Mouse (Mus musculus) liver, adult 2 months (tissue): ENCODE results near the gene Fam71f1. TPM values are rescaled to one million over a fixed set of nuclear protein-coding genes. Genes with fewer than 3 reads are reported as not detected.

Experiments used
- DNase-seq: peaks from one replicate; pipeline ENCODE4 v3.0.0-alpha.2; 2011; ENCODE audit warnings: low read depth, low spot score; ENCODE audit errors: extremely low read depth
- H3K27ac ChIP-seq: fragments of 200-500 bp; replicated peaks from 2 replicates; pipeline ENCODE4 v1.5.1; 2012; ENCODE audit warnings: low read depth, mild to moderate bottlenecking, control low read depth, inconsistent platforms, low read length; ENCODE audit not compliant: insufficient read depth
- H3K27me3 ChIP-seq: fragments of 200-500 bp; 2 replicates; pipeline ENCODE4 v1.6.1; 2012; ENCODE audit warnings: mild to moderate bottlenecking, moderate library complexity, low read length, inconsistent platforms; ENCODE audit not compliant: control insufficient read depth, insufficient read depth
- H3K36me3 ChIP-seq: fragments of 200-500 bp; 2 replicates; pipeline ENCODE4 v1.6.1; 2012; ENCODE audit warnings: low read length, inconsistent platforms; ENCODE audit not compliant: control insufficient read depth, insufficient read depth
- H3K4me1 ChIP-seq: fragments of 200-500 bp; 2 replicates; pipeline ENCODE4 v1.6.1; 2011; ENCODE audit warnings: low read length; ENCODE audit not compliant: control insufficient read depth, insufficient read depth
- H3K4me3 ChIP-seq: fragments of 200-500 bp; 2 replicates; pipeline ENCODE4 v1.5.1; 2011; ENCODE audit warnings: low read depth, mild to moderate bottlenecking, control low read depth, low read length, moderate library complexity; ENCODE audit not compliant: insufficient read depth
- H3K79me2 ChIP-seq: fragments of 200-500 bp; 2 replicates; pipeline ENCODE4 v1.6.1; 2012; ENCODE audit warnings: inconsistent platforms, mild to moderate bottlenecking, low read length, moderate library complexity; ENCODE audit not compliant: control insufficient read depth, insufficient read depth
- H3K9ac ChIP-seq: fragments of 200-500 bp; 2 replicates; pipeline ENCODE4 v1.6.1; 2012; ENCODE audit warnings: low read depth, mild to moderate bottlenecking, control low read depth, inconsistent platforms, low read length
- CTCF ChIP-seq: fragments of 200-500 bp; IDR thresholded peaks from 2 replicates; pipeline ENCODE4 v1.5.1; 2011; ENCODE audit warnings: low read depth, low read length, control low read depth
- POLR2A ChIP-seq: fragments of 200-500 bp; IDR thresholded peaks from 2 replicates; pipeline ENCODE4 v1.6.1; 2011; ENCODE audit warnings: low read length, control low read depth; ENCODE audit not compliant: insufficient read depth; ENCODE audit errors: extremely low read depth
- WGBS: fragments of 180-500 bp; shearing (Covaris S2); methylation state at CpG from one replicate; pipeline ENCODE4 v1.1.7; 2018; 5-methylcytosine and 5-hydroxymethylcytosine counted together
- polyA plus RNA-seq: library from polyadenylated mRNA; depleted of rRNA; stranded (reverse); fragments of >200 nt; gene quantifications from 2 replicates; pipeline ENCODE4 v1.2.3, GENCODE M21; 2012; rRNA removed
- total RNA-seq: library from RNA; depleted of rRNA; stranded (reverse); fragments of >200 nt; gene quantifications from 2 replicates; pipeline ENCODE4 v1.2.3, GENCODE M21; 2014; rRNA removed

Fam71f1 gene
- total and polyA plus RNA-seq, 2 experiments = not detected

- no peak overlapping the region for H3K27ac ChIP-seq
- no peak overlapping the region for H3K9ac ChIP-seq
- no peaks in the 10 kb centered on the region for H3K4me1 ChIP-seq
- no peaks in the 10 kb centered on the region for H3K79me2 ChIP-seq
- H3K36me3 ChIP-seq = peaks cover 34% of the 10 kb centered on the region
- H3K27me3 ChIP-seq = no peaks in the 10 kb centered on the region
- no peak for DNase-seq
- H3K4me3 ChIP-seq = no peak overlapping the region
- WGBS = 88% methylated on average over 4 of the region's 4 CpGs
- no peak for TF ChIP-seq POLR2A
- no peak for TF ChIP-seq CTCF
Observed at GRCm38 (mm10) chr6:29377386-29377785, 58.4 kb downstream of the Fam71f1 start.

GRCm38 (mm10) chr6:29378678-29379077 lies 59.7 kb downstream of the Fam71f1 start:
- WGBS = 94% methylated on average over 10 of the region's 10 CpGs
- no peak overlapping the region for H3K4me3 ChIP-seq
- H3K36me3 ChIP-seq = peaks cover 22% of the 10 kb centered on the region
- H3K4me1 ChIP-seq = no peaks in the 10 kb centered on the region
- H3K27me3 ChIP-seq = no peaks in the 10 kb centered on the region
- no peaks in the 10 kb centered on the region for H3K79me2 ChIP-seq
- no peak overlapping the region for H3K27ac ChIP-seq
- DNase-seq = no peak
- H3K9ac ChIP-seq = no peak overlapping the region
- TF ChIP-seq CTCF (no peak), POLR2A (no peak)

GRCm38 (mm10) chr6:29379954-29380353 lies 61.0 kb downstream of the Fam71f1 start:
- H3K27ac ChIP-seq = no peak overlapping the region
- H3K4me3 ChIP-seq = no peak overlapping the region
- WGBS = 94% methylated on average over 6 of the region's 6 CpGs
- DNase-seq = no peak
- H3K79me2 ChIP-seq = no peaks in the 10 kb centered on the region
- H3K9ac ChIP-seq = no peak overlapping the region
- H3K27me3 ChIP-seq = no peaks in the 10 kb centered on the region
- TF ChIP-seq POLR2A = no peak
- no peak for TF ChIP-seq CTCF
- H3K4me1 ChIP-seq = no peaks in the 10 kb centered on the region
- peaks cover 12% of the 10 kb centered on the region for H3K36me3 ChIP-seq

- H3K36me3 ChIP-seq = no peaks in the 10 kb centered on the region
- TF ChIP-seq CTCF (no peak), POLR2A (no peak)
- WGBS = 79% methylated on average over 2 of the region's 2 CpGs
- no peaks in the 10 kb centered on the region for H3K4me1 ChIP-seq
- H3K79me2 ChIP-seq = no peaks in the 10 kb centered on the region
- no peak overlapping the region for H3K27ac ChIP-seq
- no peaks in the 10 kb centered on the region for H3K27me3 ChIP-seq
- no peak overlapping the region for H3K9ac ChIP-seq
- DNase-seq = no peak
- no peak overlapping the region for H3K4me3 ChIP-seq
Observed at GRCm38 (mm10) chr6:29382442-29382841, 63.5 kb downstream of the Fam71f1 start.

Other genes starting within 250 kb of the Fam71f1 start
- 8.0 and 9.7 TPM in 2 replicates for gene Rbm28, start 154.1 kb upstream of the Fam71f1 start, total RNA-seq
- gene Rbm28, start 154.1 kb upstream of the Fam71f1 start, polyA plus RNA-seq = 3.0 and 3.3 TPM in 2 replicates
- gene Prrt4, start 139.6 kb upstream of the Fam71f1 start, total RNA-seq = under 0.01 TPM in 1 of 2 replicates, not detected in the other
- gene Prrt4, start 139.6 kb upstream of the Fam71f1 start, polyA plus RNA-seq = 0.02 and 0.11 TPM in 2 replicates
- 1.1 and 2.6 TPM in 2 replicates for gene Impdh1, start 102.8 kb upstream of the Fam71f1 start, total RNA-seq
- gene Impdh1, start 102.8 kb upstream of the Fam71f1 start, polyA plus RNA-seq = 3.4 and 5.2 TPM in 2 replicates
- gene Hilpda, start 46.7 kb upstream of the Fam71f1 start, total RNA-seq = 2.5 and 3.3 TPM in 2 replicates
- 4.0 and 5.8 TPM in 2 replicates for gene Hilpda, start 46.7 kb upstream of the Fam71f1 start, polyA plus RNA-seq
- not detected in 2 replicates for gene Fam71f2, start 39.5 kb upstream of the Fam71f1 start, total RNA-seq
- 0.24 TPM in 1 of 2 replicates, not detected in the other for gene Fam71f2, start 39.5 kb upstream of the Fam71f1 start, polyA plus RNA-seq
- gene Calu, start 28.9 kb downstream of the Fam71f1 start, total RNA-seq = 113 and 125 TPM in 2 replicates
- gene Calu, start 28.9 kb downstream of the Fam71f1 start, polyA plus RNA-seq = 21.9 and 27.1 TPM in 2 replicates
- gene Opn1sw, start 69.3 kb downstream of the Fam71f1 start, total RNA-seq = 0.09 and 0.20 TPM in 2 replicates
- 0.15 and 1.1 TPM in 2 replicates for gene Opn1sw, start 69.3 kb downstream of the Fam71f1 start, polyA plus RNA-seq
- gene Ccdc136, start 77.2 kb downstream of the Fam71f1 start, total RNA-seq = under 0.01 and 0.09 TPM in 2 replicates
- gene Ccdc136, start 77.2 kb downstream of the Fam71f1 start, polyA plus RNA-seq = 0.11 and 0.34 TPM in 2 replicates
- 0.07 and 0.28 TPM in 2 replicates for gene Flnc, start 114.1 kb downstream of the Fam71f1 start, total RNA-seq
- 0.04 and 0.09 TPM in 2 replicates for gene Flnc, start 114.1 kb downstream of the Fam71f1 start, polyA plus RNA-seq
- 86.8 and 90.5 TPM in 2 replicates for gene Atp6v1f, start 148.6 kb downstream of the Fam71f1 start, total RNA-seq
- gene Atp6v1f, start 148.6 kb downstream of the Fam71f1 start, polyA plus RNA-seq = 167 and 181 TPM in 2 replicates
- gene Atp6v1fnb, start 152.3 kb downstream of the Fam71f1 start, total RNA-seq = not detected in 2 replicates
- not detected in 2 replicates for gene Atp6v1fnb, start 152.3 kb downstream of the Fam71f1 start, polyA plus RNA-seq
- gene Kcp, start 188.8 kb downstream of the Fam71f1 start, total RNA-seq = 1.7 and 1.8 TPM in 2 replicates
- 5.6 and 10.2 TPM in 2 replicates for gene Kcp, start 188.8 kb downstream of the Fam71f1 start, polyA plus RNA-seq
- gene Irf5, start 207.5 kb downstream of the Fam71f1 start, total RNA-seq = 10.0 and 12.4 TPM in 2 replicates
- 30.6 and 48.3 TPM in 2 replicates for gene Irf5, start 207.5 kb downstream of the Fam71f1 start, polyA plus RNA-seq